Mouse (Mus musculus): Measurements from ENCODE around the gene Lmbrd1.

DNA sequence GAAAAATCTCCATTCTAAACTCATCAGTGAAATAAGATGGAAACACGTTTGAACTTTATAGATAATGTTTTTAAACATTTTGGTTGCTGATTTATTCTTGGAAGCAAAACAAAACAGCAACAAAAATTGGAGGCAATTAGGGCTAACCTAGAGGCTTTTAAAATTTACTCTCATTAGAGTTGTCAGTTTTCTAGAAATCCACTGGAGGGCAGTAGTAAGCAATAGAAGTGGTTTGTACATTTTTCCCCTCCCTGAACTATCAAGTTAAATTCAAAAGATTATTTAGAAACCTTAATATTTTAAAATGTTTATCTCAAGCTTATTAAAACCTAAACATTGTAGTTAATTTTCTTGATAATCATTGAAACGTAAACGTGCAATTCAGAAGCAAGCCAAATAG is 41.2 kb downstream of the Lmbrd1 start:
- no peak for TF ChIP-seq E2F4 (IDR thresholded peaks at IDR 0.05; ENCODE audit: insufficient read depth)
- TF ChIP-seq MYOG (IDR thresholded peaks at IDR 0.05; ENCODE audit: control insufficient read depth in 1 of 3, insufficient read depth in 1 of 3, insufficient read length in 2 of 3, low read depth in 2 of 3): no peak
- no peak for TF ChIP-seq TCF12 (IDR thresholded peaks at IDR 0.05; ENCODE audit: insufficient read depth, poor library complexity, severe bottlenecking)
- no peak for TF ChIP-seq MYOD1 (IDR thresholded peaks at IDR 0.05; ENCODE audit: control insufficient read depth in 1 of 3, insufficient read length in 2 of 3, low read depth in 2 of 3)
- no peak for TF ChIP-seq SRF (IDR thresholded peaks at IDR 0.05; ENCODE audit: control insufficient read depth, insufficient read length, low read depth)

Measured in myocyte (in vitro differentiated cells).